Mouse (Mus musculus) kidney, embryonic 16.5 days (tissue): Measurements from ENCODE around the gene Slc4a1. TPM values are rescaled to one million over a fixed set of nuclear protein-coding genes. Genes with fewer than 3 reads are reported as not detected.
A peak's percentile ranks its signal among the peaks of the same experiment; 100 is the strongest.

ENCODE experiments used
- ATAC-seq: fragments of 200-750 bp; cut with Nextera tagmentation; 2 replicates; pipeline ENCODE4 v1.8.0; 2017; ENCODE audit warnings: moderate TSS enrichment; ENCODE audit not compliant: low FRiP score, low TSS enrichment
- H3K27ac ChIP-seq: fragments of 300-500 bp; sonication (generic); 2 replicates; pipeline ENCODE4 v1.5.1; 2014; ENCODE audit warnings: low read length
- H3K27me3 ChIP-seq: fragments of 300-500 bp; sonication (generic); 2 replicates; pipeline ENCODE4 v1.6.1; 2014; ENCODE audit warnings: low read length, control low read depth, mixed read lengths; ENCODE audit not compliant: insufficient read depth
- H3K36me3 ChIP-seq: fragments of 300-500 bp; sonication (generic); 2 replicates; pipeline ENCODE4 v1.6.1; 2014; ENCODE audit warnings: low read length, control low read depth, mixed read lengths; ENCODE audit not compliant: insufficient read depth
- H3K4me1 ChIP-seq: fragments of 300-500 bp; sonication (generic); 2 replicates; pipeline ENCODE4 v1.6.1; 2014; ENCODE audit warnings: low read length, control low read depth, mixed read lengths; ENCODE audit not compliant: insufficient read depth
- H3K4me2 ChIP-seq: fragments of 300-500 bp; sonication (generic); replicated peaks from 2 replicates; pipeline ENCODE4 v1.6.1; 2014; ENCODE audit warnings: low read depth, low read length
- H3K4me3 ChIP-seq: fragments of 300-500 bp; sonication (generic); 2 replicates; pipeline ENCODE4 v1.5.1; 2014; ENCODE audit warnings: mild to moderate bottlenecking, low read length
- H3K9ac ChIP-seq: fragments of 300-500 bp; sonication (generic); replicated peaks from 2 replicates; pipeline ENCODE4 v1.6.1; 2014; ENCODE audit warnings: low read length
- H3K9me3 ChIP-seq: fragments of 300-500 bp; sonication (generic); 2 replicates; pipeline ENCODE4 v1.6.1; 2016; ENCODE audit warnings: low read length, control low read depth
- WGBS: fragments of 180-500 bp; shearing (Covaris S2); extraction: QIAGEN DNeasy Blood & Tissue Kit; methylation state at CpG from one replicate; pipeline ENCODE4 v1.1.7; 2014; 5-methylcytosine and 5-hydroxymethylcytosine counted together
- polyA plus RNA-seq: library from polyadenylated mRNA; unstranded; fragments of >200 nt; fragmentation: Nextera tagmentation; extraction: Ambion mirVana; gene quantifications from 2 replicates; pipeline ENCODE4 v1.2.1, GENCODE M21; 2015

Gene Slc4a1
- polyA plus RNA-seq, 1 experiment from 2014 or later: 9.0 TPM

GRCm38 (mm10) chr11:102367504-102368280 lies 1.7 kb upstream of the Slc4a1 start:
- H3K9me3 ChIP-seq: no peaks in the 10 kb centered on the region

GRCm38 (mm10) chr11:102365699-102366098 lies 304 bp downstream of the Slc4a1 start:
- Histone ChIP-seq H3K27me3 (no peaks in the 10 kb centered on the region), H3K9me3 (no peaks in the 10 kb centered on the region), H3K36me3 (no peaks in the 10 kb centered on the region), H3K4me2 (no peak overlapping the region), H3K4me1 (0 out of 2 replicates have a peak, but pooled peaks cover 8% of the 10 kb centered on the region), H3K27ac (no peak overlapping the region), H3K9ac (no peak overlapping the region), H3K4me3 (no peak overlapping the region)
- ATAC-seq: no peak
- WGBS: 44% methylated on average over 4 of the region's 4 CpGs

More at GRCm38 (mm10) chr11:102367504-102368280, 1.7 kb upstream of the Slc4a1 start:
- Histone ChIP-seq H3K9ac (no peak overlapping the region), H3K4me3 (no peak overlapping the region), H3K4me1 (0 out of 2 replicates have a peak, but pooled peaks cover 8% of the 10 kb centered on the region), H3K27ac (no peak overlapping the region), H3K36me3 (no peaks in the 10 kb centered on the region), H3K27me3 (no peaks in the 10 kb centered on the region), H3K4me2 (no peak overlapping the region)
- WGBS: 71% methylated on average over 9 of the region's 9 CpGs
- no peak for ATAC-seq

- no peaks in the 10 kb centered on the region for H3K27me3 ChIP-seq
- no peak overlapping the region for H3K9ac ChIP-seq
- 69% methylated on average over 14 of the region's 14 CpGs for WGBS
- H3K4me2 ChIP-seq: no peak overlapping the region
- H3K36me3 ChIP-seq: no peaks in the 10 kb centered on the region
- no peak overlapping the region for H3K27ac ChIP-seq
- H3K4me1 ChIP-seq: 0 out of 2 replicates have a peak, but pooled peaks cover 8% of the 10 kb centered on the region
- ATAC-seq: peak; percentile 43; the same call in 1 of the 2 replicates
- no peak overlapping the region for H3K4me3 ChIP-seq
- H3K9me3 ChIP-seq: no peaks in the 10 kb centered on the region
Observed at GRCm38 (mm10) chr11:102364570-102365371, 1.2 kb downstream of the Slc4a1 start.

- no peak overlapping the region for H3K9ac ChIP-seq
- no peaks in the 10 kb centered on the region for H3K36me3 ChIP-seq
- H3K27me3 ChIP-seq: no peaks in the 10 kb centered on the region
- no peak for ATAC-seq
- H3K9me3 ChIP-seq: no peaks in the 10 kb centered on the region
- H3K27ac ChIP-seq: no peak overlapping the region
- H3K4me1 ChIP-seq: no peaks in the 10 kb centered on the region
- no peak overlapping the region for H3K4me2 ChIP-seq
- WGBS: 79% methylated on average over 2 of the region's 2 CpGs
- no peak overlapping the region for H3K4me3 ChIP-seq
Observed at GRCm38 (mm10) chr11:102363623-102364022, 2.4 kb downstream of the Slc4a1 start.

GRCm38 (mm10) chr11:102361776-102362495 lies 4.1 kb downstream of the Slc4a1 start:
- ATAC-seq: no peak
- Histone ChIP-seq H3K4me2 (no peak overlapping the region), H3K9ac (no peak overlapping the region), H3K27ac (no peak overlapping the region), H3K36me3 (no peaks in the 10 kb centered on the region), H3K4me3 (no peak overlapping the region), H3K4me1 (no peaks in the 10 kb centered on the region), H3K27me3 (no peaks in the 10 kb centered on the region), H3K9me3 (no peaks in the 10 kb centered on the region)
- 89% methylated on average over 8 of the region's 8 CpGs for whole genome bisulfite sequencing

GRCm38 (mm10) chr11:102358365-102358764 lies 7.6 kb downstream of the Slc4a1 start:
- H3K36me3 ChIP-seq: no peaks in the 10 kb centered on the region

GRCm38 (mm10) chr11:102356636-102357350 lies 9.2 kb downstream of the Slc4a1 start:
- Histone ChIP-seq H3K9me3 (no peaks in the 10 kb centered on the region), H3K4me1 (0 out of 2 replicates have a peak, but pooled peaks cover 9% of the 10 kb centered on the region), H3K9ac (no peak overlapping the region), H3K4me2 (no peak overlapping the region), H3K27ac (no peak overlapping the region), H3K27me3 (no peaks in the 10 kb centered on the region; the same call in 1 of the 2 replicates), H3K36me3 (no peaks in the 10 kb centered on the region), H3K4me3 (no peak overlapping the region)
- no peak for ATAC-seq
- 62% methylated on average over 31 of the region's 31 CpGs for WGBS

More at GRCm38 (mm10) chr11:102358365-102358764, 7.6 kb downstream of the Slc4a1 start:
- ATAC-seq: no peak
- Histone ChIP-seq H3K4me2 (no peak overlapping the region), H3K4me1 (no peaks in the 10 kb centered on the region), H3K27me3 (no peaks in the 10 kb centered on the region), H3K9me3 (no peaks in the 10 kb centered on the region), H3K4me3 (no peak overlapping the region), H3K27ac (no peak overlapping the region), H3K9ac (no peak overlapping the region)
- 70% methylated on average over 10 of the region's 10 CpGs for WGBS

GRCm38 (mm10) chr11:102356190-102356589 lies 9.8 kb downstream of the Slc4a1 start:
- no peak overlapping the region for H3K4me3 ChIP-seq
- 0 out of 2 replicates have a peak, but pooled peaks cover 13% of the 10 kb centered on the region for H3K4me1 ChIP-seq
- H3K27me3 ChIP-seq: no peaks in the 10 kb centered on the region; the same call in 1 of the 2 replicates
- no peak overlapping the region for H3K9ac ChIP-seq
- no peaks in the 10 kb centered on the region for H3K36me3 ChIP-seq
- H3K4me2 ChIP-seq: no peak overlapping the region
- ATAC-seq: no peak
- no peak overlapping the region for H3K27ac ChIP-seq
- H3K9me3 ChIP-seq: no peaks in the 10 kb centered on the region
- 76% methylated on average over 12 of the region's 12 CpGs for WGBS

GRCm38 (mm10) chr11:102355501-102355900 lies 10.5 kb downstream of the Slc4a1 start:
- WGBS: 82% methylated on average over 3 of the region's 3 CpGs
- H3K4me1 ChIP-seq: 0 out of 2 replicates have a peak, but pooled peaks cover 13% of the 10 kb centered on the region
- H3K4me3 ChIP-seq: no peak overlapping the region
- no peak overlapping the region for H3K4me2 ChIP-seq
- no peak overlapping the region for H3K27ac ChIP-seq
- H3K9ac ChIP-seq: no peak overlapping the region
- no peaks in the 10 kb centered on the region; the same call in 1 of the 2 replicates for H3K27me3 ChIP-seq
- ATAC-seq: no peak
- H3K36me3 ChIP-seq: no peaks in the 10 kb centered on the region
- no peaks in the 10 kb centered on the region for H3K9me3 ChIP-seq
